Mouse (Mus musculus): ENCODE results near the gene Slit3. TPM values are rescaled to one million over a fixed set of nuclear protein-coding genes. Genes with fewer than 3 reads are reported as not detected.

The Slit3 gene
- polyA plus RNA-seq, 1 experiment: 211 TPM

- Histone ChIP-seq H3K4me3 (ENCODE audit: insufficient read depth, low read length) (peak overlapping the region; percentile 73), H3K4me1 (ENCODE audit: control insufficient read depth, insufficient read depth, low read length) (0 out of 2 replicates have a peak, but pooled peaks cover 4% of the 10 kb centered on the region), H3K27ac (ENCODE audit: insufficient read depth, low read length) (peak overlapping the region; percentile 28)
- TF ChIP-seq CTCF (IDR thresholded peaks at IDR 0.05; ENCODE audit: borderline replicate concordance, insufficient read depth, low read length): no peak
- TF ChIP-seq POLR2A (IDR thresholded peaks at IDR 0.05; ENCODE audit: low read depth, low read length): no peak; the same call in 1 of the 2 replicates
Measured at GRCm38 (mm10) chr11:35121611-35121959, 561 bp downstream of the Slit3 start.

- Histone ChIP-seq H3K27ac (ENCODE audit: insufficient read depth, low read length) (peak overlapping the region; percentile 28), H3K4me3 (ENCODE audit: insufficient read depth, low read length) (peak overlapping the region; percentile 73), H3K4me1 (ENCODE audit: control insufficient read depth, insufficient read depth, low read length) (0 out of 2 replicates have a peak, but pooled peaks cover 4% of the 10 kb centered on the region)
- TF ChIP-seq POLR2A (IDR thresholded peaks at IDR 0.05; ENCODE audit: low read depth, low read length) (no peak), CTCF (IDR thresholded peaks at IDR 0.05; ENCODE audit: borderline replicate concordance, insufficient read depth, low read length) (no peak)
Measured at GRCm38 (mm10) chr11:35122091-35122811, 1.2 kb downstream of the Slit3 start.

- 0 out of 2 replicates have a peak overlapping the region, but pooled peaks have one; percentile 6 for H3K4me3 ChIP-seq (ENCODE audit: insufficient read depth, low read length)
- TF ChIP-seq CTCF (IDR thresholded peaks at IDR 0.05; ENCODE audit: borderline replicate concordance, insufficient read depth, low read length): no peak
- TF ChIP-seq POLR2A (IDR thresholded peaks at IDR 0.05; ENCODE audit: low read depth, low read length): no peak
- H3K27ac ChIP-seq (ENCODE audit: insufficient read depth, low read length): peak overlapping the region; percentile 34; the same call in 1 of the 2 replicates
- H3K4me1 ChIP-seq (ENCODE audit: control insufficient read depth, insufficient read depth, low read length): no peaks in the 10 kb centered on the region
Measured at GRCm38 (mm10) chr11:35124489-35125107, 3.6 kb downstream of the Slit3 start.

- Histone ChIP-seq H3K27ac (ENCODE audit: insufficient read depth, low read length) (no peak overlapping the region), H3K4me1 (ENCODE audit: control insufficient read depth, insufficient read depth, low read length) (no peaks in the 10 kb centered on the region), H3K4me3 (ENCODE audit: insufficient read depth, low read length) (no peak overlapping the region)
Measured at GRCm38 (mm10) chr11:35125108-35125490, 4.1 kb downstream of the Slit3 start.

GRCm38 (mm10) chr11:35131740-35132139 lies 10.7 kb downstream of the Slit3 start:
- no peak overlapping the region for H3K27ac ChIP-seq (ENCODE audit: insufficient read depth, low read length)
- TF ChIP-seq CTCF (IDR thresholded peaks at IDR 0.05; ENCODE audit: borderline replicate concordance, insufficient read depth, low read length): no peak
- H3K4me3 ChIP-seq (ENCODE audit: insufficient read depth, low read length): no peak overlapping the region
- peaks cover 12% of the 10 kb centered on the region for H3K4me1 ChIP-seq (ENCODE audit: control insufficient read depth, insufficient read depth, low read length)

More at GRCm38 (mm10) chr11:35125108-35125490, 4.1 kb downstream of the Slit3 start:
- no peak for TF ChIP-seq POLR2A (IDR thresholded peaks at IDR 0.05; ENCODE audit: low read depth, low read length)
- TF ChIP-seq CTCF (IDR thresholded peaks at IDR 0.05; ENCODE audit: borderline replicate concordance, insufficient read depth, low read length): no peak

GRCm38 (mm10) chr11:35136625-35137024 lies 15.6 kb downstream of the Slit3 start:
- Histone ChIP-seq H3K4me1 (ENCODE audit: control insufficient read depth, insufficient read depth, low read length) (peaks cover 6% of the 10 kb centered on the region), H3K4me3 (ENCODE audit: insufficient read depth, low read length) (no peak overlapping the region), H3K27ac (ENCODE audit: insufficient read depth, low read length) (no peak overlapping the region)
- TF ChIP-seq CTCF (IDR thresholded peaks at IDR 0.05; ENCODE audit: borderline replicate concordance, insufficient read depth, low read length) (no peak), POLR2A (IDR thresholded peaks at IDR 0.05; ENCODE audit: low read depth, low read length) (no peak)

GRCm38 (mm10) chr11:35140092-35140491 lies 19.1 kb downstream of the Slit3 start:
- H3K4me1 ChIP-seq (ENCODE audit: control insufficient read depth, insufficient read depth, low read length): 0 out of 2 replicates have a peak, but pooled peaks cover 2% of the 10 kb centered on the region
- H3K27ac ChIP-seq (ENCODE audit: insufficient read depth, low read length): no peak overlapping the region
- TF ChIP-seq POLR2A (IDR thresholded peaks at IDR 0.05; ENCODE audit: low read depth, low read length) (no peak), CTCF (IDR thresholded peaks at IDR 0.05; ENCODE audit: borderline replicate concordance, insufficient read depth, low read length) (no peak)

GRCm38 (mm10) chr11:35142202-35142601 lies 21.2 kb downstream of the Slit3 start:
- no peak for TF ChIP-seq CTCF (IDR thresholded peaks at IDR 0.05; ENCODE audit: borderline replicate concordance, insufficient read depth, low read length)
- TF ChIP-seq POLR2A (IDR thresholded peaks at IDR 0.05; ENCODE audit: low read depth, low read length): no peak
- Histone ChIP-seq H3K4me1 (ENCODE audit: control insufficient read depth, insufficient read depth, low read length) (0 out of 2 replicates have a peak, but pooled peaks cover 2% of the 10 kb centered on the region), H3K4me3 (ENCODE audit: insufficient read depth, low read length) (no peak overlapping the region), H3K27ac (ENCODE audit: insufficient read depth, low read length) (no peak overlapping the region)

More at GRCm38 (mm10) chr11:35140092-35140491, 19.1 kb downstream of the Slit3 start:
- no peak overlapping the region for H3K4me3 ChIP-seq (ENCODE audit: insufficient read depth, low read length)

- TF ChIP-seq POLR2A (IDR thresholded peaks at IDR 0.05; ENCODE audit: low read depth, low read length): no peak
- no peak for TF ChIP-seq CTCF (IDR thresholded peaks at IDR 0.05; ENCODE audit: borderline replicate concordance, insufficient read depth, low read length)
- H3K27ac ChIP-seq (ENCODE audit: insufficient read depth, low read length): no peak overlapping the region
- no peak overlapping the region for H3K4me3 ChIP-seq (ENCODE audit: insufficient read depth, low read length)
- H3K4me1 ChIP-seq (ENCODE audit: control insufficient read depth, insufficient read depth, low read length): 0 out of 2 replicates have a peak, but pooled peaks cover 2% of the 10 kb centered on the region
Measured at GRCm38 (mm10) chr11:35142698-35143360, 21.8 kb downstream of the Slit3 start.
